Mouse (Mus musculus): Measurements from ENCODE around the gene Fam193b. TPM values are rescaled to one million over a fixed set of nuclear protein-coding genes. Genes with fewer than 3 reads are reported as not detected.

The Fam193b gene
- polyA plus RNA-seq, 1 experiment from 2014 or later, result 57.8 TPM

- no peak overlapping the region for H3K4me3 ChIP-seq
- H3K4me1 ChIP-seq, result peaks cover 6% of the 10 kb centered on the region
- 92% methylated on average over 8 of the region's 8 CpGs for WGBS
- H3K9me3 ChIP-seq, result no peaks in the 10 kb centered on the region
- H3K36me3 ChIP-seq (replicated peaks), result peaks cover 95% of the 10 kb centered on the region
- no peak overlapping the region for H3K27ac ChIP-seq
- H3K27me3 ChIP-seq (ENCODE audit: poor library complexity, severe bottlenecking), result no peaks in the 10 kb centered on the region
- DNase-seq (ENCODE audit: extremely low spot score, low spot score), result no peak
These were observed 68.5 kb downstream of the Fam193b start for GRCm38 (mm10) chr13:55502405-55502804.

- H3K36me3 ChIP-seq (replicated peaks), result peaks cover 79% of the 10 kb centered on the region
- no peak overlapping the region for H3K27ac ChIP-seq
- no peak for DNase-seq (ENCODE audit: extremely low spot score, low spot score)
- WGBS, result 87% methylated on average over 10 of the region's 10 CpGs
- H3K4me3 ChIP-seq, result no peak overlapping the region
- H3K27me3 ChIP-seq (ENCODE audit: poor library complexity, severe bottlenecking), result no peaks in the 10 kb centered on the region
- no peaks in the 10 kb centered on the region for H3K9me3 ChIP-seq
- H3K4me1 ChIP-seq, result peaks cover 19% of the 10 kb centered on the region
These were observed 70.3 kb downstream of the Fam193b start for GRCm38 (mm10) chr13:55500575-55500974.

- WGBS, result 55% methylated on average over 11 of the region's 11 CpGs
- no peak overlapping the region for H3K4me3 ChIP-seq
- H3K27me3 ChIP-seq (ENCODE audit: poor library complexity, severe bottlenecking), result peaks cover 6% of the 10 kb centered on the region; the same call in 1 of the 2 replicates
- H3K9me3 ChIP-seq, result no peaks in the 10 kb centered on the region
- H3K36me3 ChIP-seq (replicated peaks), result peaks cover 62% of the 10 kb centered on the region
- H3K27ac ChIP-seq, result no peak overlapping the region
- peaks cover 36% of the 10 kb centered on the region for H3K4me1 ChIP-seq
- no peak for DNase-seq (ENCODE audit: extremely low spot score, low spot score)
These were observed 72.0 kb downstream of the Fam193b start for GRCm38 (mm10) chr13:55498906-55499305.

DNA sequence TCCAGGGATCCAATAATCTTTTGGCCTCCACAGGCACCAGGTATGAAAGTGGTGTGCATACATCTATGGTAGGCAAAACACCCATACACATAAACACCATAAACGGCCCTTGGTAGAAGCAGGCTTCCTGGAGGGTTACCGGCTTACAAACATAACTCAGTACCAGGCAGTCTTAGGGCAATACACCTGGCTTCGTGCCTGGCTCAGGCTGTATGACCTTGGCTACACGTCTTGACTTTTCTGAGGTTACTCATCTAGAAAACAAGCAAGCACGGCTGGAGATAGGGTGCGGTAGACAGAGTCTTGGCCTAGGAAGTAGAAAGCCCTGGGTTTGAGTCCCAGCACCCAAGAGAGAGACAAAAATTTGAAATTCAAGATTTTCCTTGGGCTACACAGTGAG, 74.3 kb downstream of the Fam193b start:
- DNase-seq (ENCODE audit: extremely low spot score, low spot score), result no peak
- Histone ChIP-seq H3K27ac (peak overlapping the region; percentile 59), H3K36me3 (replicated peaks) (peaks cover 40% of the 10 kb centered on the region), H3K4me1 (peaks cover 37% of the 10 kb centered on the region), H3K27me3 (ENCODE audit: poor library complexity, severe bottlenecking) (peaks cover 13% of the 10 kb centered on the region; the same call in 1 of the 2 replicates), H3K9me3 (no peaks in the 10 kb centered on the region), H3K4me3 (no peak overlapping the region)
- WGBS, result 92% methylated on average over 6 of the region's 6 CpGs

DNA sequence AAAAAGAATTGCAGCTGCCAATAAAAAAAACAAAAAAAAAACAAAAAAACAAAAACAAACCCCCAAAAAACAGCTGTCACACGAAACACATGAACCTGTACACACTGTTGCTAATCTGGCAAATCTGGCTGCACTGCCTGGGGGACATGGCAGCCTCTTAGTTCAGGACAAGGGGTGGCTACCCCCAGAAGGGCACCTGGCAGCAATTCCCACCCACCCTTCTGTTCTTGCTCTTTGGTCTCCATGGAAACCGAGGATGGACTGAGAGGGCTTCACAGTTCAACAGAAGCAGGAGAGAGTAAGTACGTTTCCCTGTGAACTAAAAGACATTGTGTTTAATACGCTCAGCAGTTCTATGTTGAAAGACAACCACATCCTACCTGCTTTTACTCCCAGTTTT, 75.2 kb downstream of the Fam193b start:
- H3K27me3 ChIP-seq (ENCODE audit: poor library complexity, severe bottlenecking), result peaks cover 13% of the 10 kb centered on the region; the same call in 1 of the 2 replicates
- peak overlapping the region; percentile 59 for H3K27ac ChIP-seq
- no peak overlapping the region for H3K4me3 ChIP-seq
- H3K4me1 ChIP-seq, result peaks cover 42% of the 10 kb centered on the region
- no peaks in the 10 kb centered on the region for H3K9me3 ChIP-seq
- peak; percentile 28 for DNase-seq (ENCODE audit: extremely low spot score, low spot score)
- WGBS, result 22% methylated on average over 4 of the region's 4 CpGs
- H3K36me3 ChIP-seq (replicated peaks), result peaks cover 31% of the 10 kb centered on the region

DNA sequence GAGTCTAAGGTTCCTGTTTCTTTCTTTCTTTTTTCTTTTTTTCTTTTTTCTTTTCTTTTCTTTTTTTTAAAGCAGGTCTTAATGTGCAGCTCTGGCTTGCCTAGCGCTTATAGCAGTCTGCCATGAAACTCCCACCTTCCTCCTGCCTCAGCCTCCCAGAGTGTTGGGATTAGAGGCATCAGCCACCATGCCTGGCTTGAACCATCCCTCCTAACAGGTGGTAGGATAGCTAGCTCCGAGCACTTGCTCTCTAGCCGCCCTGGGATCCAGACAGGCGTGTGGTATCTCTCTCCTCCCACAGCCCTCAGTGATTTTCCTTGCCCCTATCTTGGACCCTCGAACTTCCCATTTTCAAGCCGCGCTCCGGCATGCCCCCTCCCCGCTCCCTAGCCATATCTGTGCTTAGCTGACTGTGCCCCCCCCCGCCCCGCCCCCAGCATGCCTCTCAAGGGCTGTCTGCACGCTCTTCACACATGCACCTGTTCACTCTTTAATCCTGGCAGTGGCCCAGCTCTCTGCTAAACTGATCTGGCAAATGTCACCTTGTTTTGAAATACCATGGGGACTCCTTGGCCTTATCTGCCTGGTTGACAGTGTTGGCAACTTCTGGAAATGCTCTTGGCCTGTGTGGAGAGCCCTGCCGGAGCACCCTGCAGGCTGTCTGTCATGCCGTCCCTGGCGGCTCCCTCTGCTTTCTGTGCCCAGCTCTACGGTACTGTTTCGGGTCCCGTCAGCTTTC, 75.9 kb downstream of the Fam193b start:
- peaks cover 42% of the 10 kb centered on the region for H3K4me1 ChIP-seq
- WGBS, result 25% methylated on average over 18 of the region's 18 CpGs
- H3K27ac ChIP-seq, result peak overlapping the region; percentile 66
- H3K4me3 ChIP-seq, result peak overlapping the region; percentile 6; the same call in 1 of the 2 replicates
- peaks cover 24% of the 10 kb centered on the region for H3K36me3 ChIP-seq (replicated peaks)
- DNase-seq (ENCODE audit: extremely low spot score, low spot score), result no peak
- H3K27me3 ChIP-seq (ENCODE audit: poor library complexity, severe bottlenecking), result peaks cover 13% of the 10 kb centered on the region; the same call in 1 of the 2 replicates
- no peaks in the 10 kb centered on the region for H3K9me3 ChIP-seq

- H3K4me3 ChIP-seq, result 0 out of 2 replicates have a peak overlapping the region, but pooled peaks have one; percentile 1
- H3K27me3 ChIP-seq (ENCODE audit: poor library complexity, severe bottlenecking), result peaks cover 13% of the 10 kb centered on the region; the same call in 1 of the 2 replicates
- peaks cover 42% of the 10 kb centered on the region for H3K4me1 ChIP-seq
- peak overlapping the region; percentile 66 for H3K27ac ChIP-seq
- 19% methylated on average over 2 of the region's 2 CpGs for WGBS
- DNase-seq (ENCODE audit: extremely low spot score, low spot score), result no peak
- peaks cover 20% of the 10 kb centered on the region for H3K36me3 ChIP-seq (replicated peaks)
- no peaks in the 10 kb centered on the region for H3K9me3 ChIP-seq
These were observed 76.7 kb downstream of the Fam193b start for GRCm38 (mm10) chr13:55494257-55494656.

Small RNAs within 50 kb of the gene (microRNA-seq; reads per million reads assigned to microRNA genes)
- gene Mir6945, result not detected

Other genes with a start within 250 kb of the Fam193b start
- gene Rab24, start 249.2 kb downstream of the Fam193b start, polyA plus RNA-seq (2016; fragmentation: Nextera tagmentation; extraction: Ambion mirVana), result 67.1 and 76.5 TPM in 2 replicates
- gene Mxd3, start 241.3 kb downstream of the Fam193b start, polyA plus RNA-seq (2016; fragmentation: Nextera tagmentation; extraction: Ambion mirVana), result 23.0 and 28.5 TPM in 2 replicates
- gene Lman2, start 208.3 kb downstream of the Fam193b start, polyA plus RNA-seq (2016; fragmentation: Nextera tagmentation; extraction: Ambion mirVana), result 97.8 and 100 TPM in 2 replicates
- gene Rgs14, start 201.4 kb downstream of the Fam193b start, polyA plus RNA-seq (2016; fragmentation: Nextera tagmentation; extraction: Ambion mirVana), result 0.34 and 0.58 TPM in 2 replicates
- not detected in 2 replicates for gene Slc34a1, start 172.9 kb downstream of the Fam193b start, polyA plus RNA-seq (2016; fragmentation: Nextera tagmentation; extraction: Ambion mirVana)
- gene Pfn3, start 155.9 kb downstream of the Fam193b start, polyA plus RNA-seq (2016; fragmentation: Nextera tagmentation; extraction: Ambion mirVana), result not detected in 2 replicates
- gene F12, start 144.3 kb downstream of the Fam193b start, polyA plus RNA-seq (2016; fragmentation: Nextera tagmentation; extraction: Ambion mirVana), result not detected in 2 replicates
- 44.8 and 51.1 TPM in 2 replicates for gene Grk6, start 126.0 kb downstream of the Fam193b start, polyA plus RNA-seq (2016; fragmentation: Nextera tagmentation; extraction: Ambion mirVana)
- 0.75 and 0.88 TPM in 2 replicates for gene Prr7, start 106.9 kb downstream of the Fam193b start, polyA plus RNA-seq (2016; fragmentation: Nextera tagmentation; extraction: Ambion mirVana)
- 346 and 355 TPM in 2 replicates for gene Dbn1, start 83.0 kb downstream of the Fam193b start, polyA plus RNA-seq (2016; fragmentation: Nextera tagmentation; extraction: Ambion mirVana)
- 200 and 209 TPM in 2 replicates for gene Pdlim7, start 57.4 kb downstream of the Fam193b start, polyA plus RNA-seq (2016; fragmentation: Nextera tagmentation; extraction: Ambion mirVana)
- 3.3 and 4.2 TPM in 2 replicates for gene Dok3, start 41.8 kb downstream of the Fam193b start, polyA plus RNA-seq (2016; fragmentation: Nextera tagmentation; extraction: Ambion mirVana)
- gene Ddx41, start 34.5 kb downstream of the Fam193b start, polyA plus RNA-seq (2016; fragmentation: Nextera tagmentation; extraction: Ambion mirVana), result 96.5 and 98.2 TPM in 2 replicates
- 129 and 141 TPM in 2 replicates for gene Tmed9, start 2.6 kb upstream of the Fam193b start, polyA plus RNA-seq (2016; fragmentation: Nextera tagmentation; extraction: Ambion mirVana)
- 26.6 and 28.9 TPM in 2 replicates for gene B4galt7, start 28.8 kb upstream of the Fam193b start, polyA plus RNA-seq (2016; fragmentation: Nextera tagmentation; extraction: Ambion mirVana)
- gene Caml, start 51.9 kb upstream of the Fam193b start, polyA plus RNA-seq (2016; fragmentation: Nextera tagmentation; extraction: Ambion mirVana), result 51.6 and 54.5 TPM in 2 replicates
- gene Ddx46, start 63.9 kb upstream of the Fam193b start, polyA plus RNA-seq (2016; fragmentation: Nextera tagmentation; extraction: Ambion mirVana), result 44.1 and 48.0 TPM in 2 replicates
- gene B230219D22Rik, start 122.0 kb upstream of the Fam193b start, polyA plus RNA-seq (2016; fragmentation: Nextera tagmentation; extraction: Ambion mirVana), result 46.7 and 48.7 TPM in 2 replicates
- 67.1 and 69.5 TPM in 2 replicates for gene Txndc15, start 143.5 kb upstream of the Fam193b start, polyA plus RNA-seq (2016; fragmentation: Nextera tagmentation; extraction: Ambion mirVana)
- 33.9 and 36.4 TPM in 2 replicates for gene Pcbd2, start 156.2 kb upstream of the Fam193b start, polyA plus RNA-seq (2016; fragmentation: Nextera tagmentation; extraction: Ambion mirVana)
- 0.11 TPM in 2 replicates for gene Catsper3, start 213.4 kb upstream of the Fam193b start, polyA plus RNA-seq (2016; fragmentation: Nextera tagmentation; extraction: Ambion mirVana)

All from forebrain, embryonic 10.5 days (tissue).